In genomic region chr16:30654226-30654625, GRCm38 (mm10) we compare ENCODE assay signal across 11 mouse cellular contexts. TPM values are rescaled to one million over a fixed set of nuclear protein-coding genes. Genes with fewer than 3 reads are reported as not detected.
DNase-seq lines count a peak whose midpoint lies in the region; TF ChIP-seq lines count a peak whose summit lies in the region.
"Had no signal": no experiment of that assay in that cellular context is flagged by ENCODE, and none has a peak within 500 bp of the region (broad histone marks: within the 10 kb centered on the region; RNA-seq: fewer than 3 reads in every experiment).

No protein-coding gene starts in this region.

- peak overlapping the region; percentile 69 for H3K27ac ChIP-seq in gastrocnemius, adult 2 months
- H3K27ac ChIP-seq: embryonic facial prominence, embryonic 13.5 days; layer of hippocampus, adult 2 months; liver, embryonic 14.5 days had no signal

- intact Hi-C loops in gastrocnemius, adult 2 months (cut with DNase I), result loop anchor here (5.0 kb wide), 2 partner anchors 52 to 88 kb away; no protein-coding TSS in a partner anchor
- intact Hi-C loops in heart, postnatal 14 days (cut with DNase I), result loop anchor here (2.0 kb wide), 1 partner anchor 53 kb away; no protein-coding TSS in a partner anchor

- no peak for TF ChIP-seq CTCF in gastrocnemius, adult 2 months (IDR thresholded peaks at IDR 0.05)

- no peak overlapping the region for H3K4me3 ChIP-seq in gastrocnemius, adult 2 months
- H3K4me3 ChIP-seq: embryonic facial prominence, embryonic 13.5 days; layer of hippocampus, adult 2 months; myocyte had no signal

- peak; percentile 66 for DNase-seq in gastrocnemius, adult 18-20 months (ENCODE audit: low spot score)
- DNase-seq in gastrocnemius, postnatal 4 days (ENCODE audit: low spot score in 2 of 2), result no peak
- peak; percentile 59 for DNase-seq in gastrocnemius, adult 2 months
- DNase-seq in gastrocnemius, postnatal 25 days, result peak; percentile 67
- peak; percentile 52 to 67 for DNase-seq in heart, postnatal 14 days
- no peak for DNase-seq in right cerebral cortex, postnatal 14 days
- DNase-seq in spleen, postnatal 4 days (ENCODE audit: low spot score in 2 of 2), result no peak

RNA-seq across cellular contexts. Expression of gene Fam43a, which starts 54.7 kb away (rescaled TPM):
- 1 to 10 TPM; 4.3 to 6.6 TPM for total RNA-seq in gastrocnemius, adult 18-20 months (2021)
- 10 to 100 TPM; 24.1 to 29.6 TPM for total RNA-seq in gastrocnemius, postnatal 4 days (2021)
- 1 to 10 TPM; 4.7 to 6.9 TPM for total RNA-seq in gastrocnemius, adult 2 months (2021)
- total RNA-seq in gastrocnemius, postnatal 25 days (2021), result 1 to 10 TPM; 6.7 to 8.1 TPM
- 10 to 100 TPM; 31.8 to 34.0 TPM for total RNA-seq in heart, postnatal 14 days (2021)

Comparison
In these comparisons a context has a peak if more than half of its experiments do, and no peak if none do; other contexts are left out.
1. DNase-seq: peak in gastrocnemius, adult 18-20 months (single experiment), gastrocnemius, adult 2 months (single experiment), gastrocnemius, postnatal 25 days (single experiment) and heart, postnatal 14 days (2 of 2); none in gastrocnemius, postnatal 4 days (0 of 2), right cerebral cortex, postnatal 14 days (single experiment) and spleen, postnatal 4 days (0 of 2).